Mouse (Mus musculus) liver, embryonic 14.5 days (tissue): ENCODE measurements around the gene Gnb5.

ENCODE experiments used
- CTCF ChIP-seq: IDR thresholded peaks from 2 replicates; pipeline ENCODE4 v1.5.1; 2016; ENCODE audit warnings: antibody characterized with exemption, low read depth, control low read depth
- EP300 ChIP-seq: IDR thresholded peaks from 2 replicates; pipeline ENCODE4 v1.6.1; 2016; ENCODE audit warnings: antibody characterized with exemption, low read depth

DNA sequence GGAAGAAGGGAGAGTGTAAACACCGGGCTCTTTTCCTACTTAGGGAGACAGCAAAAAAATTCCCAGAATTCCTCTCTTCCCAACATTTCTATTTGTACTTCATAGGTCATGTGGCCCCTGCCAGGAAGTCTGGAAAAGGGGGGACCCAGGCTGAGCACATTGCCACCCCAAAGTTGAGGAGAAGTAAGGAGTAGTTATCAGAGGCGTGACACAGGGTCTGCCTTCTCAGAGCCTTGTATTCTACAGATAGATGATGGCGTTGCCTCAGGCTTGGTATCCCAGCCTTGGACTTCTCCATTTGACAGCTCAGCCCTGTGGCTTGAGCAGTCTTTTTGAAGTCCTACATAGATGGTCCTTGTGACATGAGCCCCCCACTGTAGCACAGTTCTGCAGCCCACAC, 9.2 kb downstream of the Gnb5 start:
- TF ChIP-seq CTCF: no peak
- TF ChIP-seq EP300: no peak
